Mouse (Mus musculus): ENCODE data around the gene Sept4. TPM values are rescaled to one million over a fixed set of nuclear protein-coding genes. Genes with fewer than 3 reads are reported as not detected.

Gene Sept4
- total RNA-seq, 2 experiments from 2014 or later, result 26.2 to 32.6 TPM

GRCm38 (mm10) chr11:87599395-87600089, 30.8 kb downstream of the Sept4 start:
- intact Hi-C loops (cut with DNase I), result no loop called here
- no peak for DNase-seq

- DNase-seq, result no peak
Observed at GRCm38 (mm10) chr11:87600322-87600853, 31.7 kb downstream of the Sept4 start.

GRCm38 (mm10) chr11:87602234-87602633, 33.5 kb downstream of the Sept4 start:
- intact Hi-C loops (cut with DNase I), result no loop called here
- DNase-seq, result no peak

More at GRCm38 (mm10) chr11:87600322-87600853, 31.7 kb downstream of the Sept4 start:
- intact Hi-C loops (cut with DNase I), result no loop called here

- intact Hi-C loops (cut with DNase I), result no loop called here
- DNase-seq, result no peak
Observed at GRCm38 (mm10) chr11:87603571-87603970, 34.9 kb downstream of the Sept4 start.

GRCm38 (mm10) chr11:87609264-87609663, 40.6 kb downstream of the Sept4 start:
- intact Hi-C loops (cut with DNase I), result no loop called here
- no peak for DNase-seq

GRCm38 (mm10) chr11:87611547-87611946, 42.8 kb downstream of the Sept4 start:
- intact Hi-C loops (cut with DNase I), result no loop called here
- peak; percentile 57 for DNase-seq

DNA sequence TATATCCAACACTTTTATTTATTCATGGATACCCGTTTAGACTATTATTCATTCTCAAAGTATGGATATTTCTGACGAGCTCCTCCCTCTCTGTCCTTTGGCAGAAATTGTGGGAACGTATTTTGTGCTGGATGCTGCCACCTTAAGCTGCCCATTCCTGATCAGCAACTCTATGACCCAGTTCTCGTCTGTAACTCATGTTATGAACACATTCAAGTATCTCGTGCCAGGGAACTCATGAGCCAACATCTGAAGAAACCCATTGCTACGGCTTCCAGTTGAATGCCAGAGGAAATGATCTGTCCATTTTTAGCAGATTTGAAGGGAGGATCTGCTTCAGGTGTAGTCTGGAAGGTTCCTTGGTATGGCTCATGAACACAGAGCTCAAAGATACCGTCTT, 45.3 kb downstream of the Sept4 start:
- intact Hi-C loops (cut with DNase I), result no loop called here
- no peak for DNase-seq

- intact Hi-C loops (cut with DNase I), result no loop called here
- DNase-seq, result no peak
Observed at GRCm38 (mm10) chr11:87615551-87615950, 46.8 kb downstream of the Sept4 start.

- intact Hi-C loops (cut with DNase I), result no loop called here
- no peak for DNase-seq
Observed at GRCm38 (mm10) chr11:87615952-87616351, 47.2 kb downstream of the Sept4 start.

- intact Hi-C loops (cut with DNase I), result no loop called here
- DNase-seq, result no peak
Observed at GRCm38 (mm10) chr11:87616790-87617474, 48.2 kb downstream of the Sept4 start, which contains the start of gene Hsf5. Gene Hsf5 (plus strand): TSS chr11:87617164.

DNA sequence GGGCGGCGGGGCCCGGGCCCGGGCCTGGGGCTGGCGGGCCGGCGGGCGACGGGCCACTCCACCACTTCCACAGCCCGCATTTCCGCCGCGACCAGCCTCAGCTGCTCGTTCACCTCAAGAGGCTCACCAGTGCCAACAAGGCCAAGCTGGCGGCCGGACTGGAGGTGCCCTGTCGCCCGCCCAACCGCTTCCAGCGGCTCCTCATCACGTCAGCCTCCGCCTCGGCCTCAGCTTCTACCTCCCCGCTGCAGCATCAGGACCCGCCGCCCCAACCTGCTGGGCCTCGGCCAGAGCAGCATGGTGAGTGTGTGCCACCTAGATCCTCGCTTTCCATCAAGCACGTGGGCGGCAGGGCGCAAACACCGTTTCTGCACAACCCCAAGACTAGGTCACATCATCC, 48.9 kb downstream of the Sept4 start:
- intact Hi-C loops (cut with DNase I), result no loop called here
- no peak for DNase-seq

GRCm38 (mm10) chr11:87623160-87623559, 54.5 kb downstream of the Sept4 start:
- DNase-seq, result no peak
- intact Hi-C loops (cut with DNase I), result no loop called here

DNA sequence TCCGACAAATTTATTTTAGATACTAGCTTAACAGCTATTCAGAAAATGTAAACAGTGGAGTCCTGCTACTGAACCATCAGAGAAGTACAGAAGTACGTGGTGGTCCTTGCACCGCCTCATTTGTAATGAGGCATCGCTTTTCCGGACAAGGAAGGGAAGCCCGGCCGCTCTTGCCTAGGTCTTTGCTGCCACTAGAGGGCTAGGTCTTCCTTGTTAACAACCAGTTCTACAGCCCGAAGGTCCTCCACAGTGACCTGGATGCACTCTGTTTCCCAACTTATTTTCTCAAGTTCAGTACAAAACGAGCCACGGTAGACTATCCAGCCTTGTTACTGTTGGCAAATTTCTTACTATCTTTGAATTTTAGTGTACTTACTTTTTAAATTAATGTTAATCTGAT, 61.2 kb downstream of the Sept4 start:
- peak; percentile 50 for DNase-seq
- intact Hi-C loops (cut with DNase I), result no loop called here

DNA sequence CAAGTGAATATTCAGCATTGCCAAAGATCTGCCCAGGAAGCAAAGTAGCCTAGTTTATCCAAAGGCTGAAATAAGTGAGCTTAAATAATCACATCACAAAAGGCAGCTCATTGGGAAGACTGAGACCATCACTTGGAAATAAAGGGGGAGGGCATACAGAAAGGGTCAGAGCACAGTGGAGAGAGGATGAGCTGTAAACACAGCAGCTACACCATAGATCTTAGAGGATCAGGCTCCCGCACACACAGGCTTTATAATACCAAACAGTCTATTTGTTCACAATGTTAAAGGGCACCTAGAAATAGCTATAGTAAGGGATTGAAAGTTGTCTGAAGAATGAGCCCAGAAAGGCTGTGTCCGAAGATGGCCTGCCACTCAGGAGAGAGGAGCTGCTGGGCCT, 70.1 kb downstream of the Sept4 start:
- intact Hi-C loops (cut with DNase I), result no loop called here
- no peak for DNase-seq

DNA sequence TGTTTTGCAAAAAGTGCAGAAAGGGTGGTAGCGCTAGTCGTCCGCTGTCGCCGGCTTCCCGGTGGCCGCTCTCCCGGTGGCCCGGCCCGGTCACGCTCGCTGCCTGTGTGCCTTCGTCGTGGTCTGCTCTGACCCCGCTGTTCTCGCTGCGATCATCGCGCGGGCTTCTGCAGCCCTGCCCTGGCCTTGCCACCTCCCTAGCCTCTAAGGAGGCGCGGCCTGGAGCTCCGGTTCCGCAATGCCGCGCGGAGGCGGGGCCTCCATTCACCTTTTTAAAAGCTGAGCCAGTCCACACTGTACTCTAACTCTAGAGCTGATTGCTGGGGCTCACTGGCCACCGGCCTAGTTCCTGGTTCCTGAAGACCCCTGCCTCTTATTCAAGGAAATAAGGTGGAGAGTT, 70.5 kb downstream of the Sept4 start:
- intact Hi-C loops (cut with DNase I), result no loop called here

More for the DNA sequence above, 70.5 kb downstream of the Sept4 start:
- DNase-seq, result peak; percentile 34

Other genes starting within 250 kb of the Sept4 start
- gene Ppm1e, start 209.9 kb upstream of the Sept4 start, total RNA-seq (2021), result 100 to 1,000 TPM; 106 to 111 TPM
- gene Rad51c, start 163.9 kb upstream of the Sept4 start, total RNA-seq (2021), result 1 to 10 TPM; 4.0 to 4.8 TPM
- gene Tex14, start 163.8 kb upstream of the Sept4 start, total RNA-seq (2021), result under 1 TPM; 0.34 to 0.44 TPM
- not detected for gene Gm11492, start 2.2 kb upstream of the Sept4 start, total RNA-seq (2021)
- gene Mtmr4, start 23.3 kb downstream of the Sept4 start, total RNA-seq (2021), result 100 to 1,000 TPM in 1 of 2 experiments, 10 to 100 TPM in 1; 95.6 to 101 TPM
- under 1 TPM; 0.54 to 0.82 TPM for gene Hsf5, start 48.3 kb downstream of the Sept4 start, total RNA-seq (2021)
- 1 to 10 TPM; 2.4 to 2.5 TPM for gene Rnf43, start 93.8 kb downstream of the Sept4 start, total RNA-seq (2021)
- 10 to 100 TPM; 53.8 to 54.4 TPM for gene Supt4a, start 168.6 kb downstream of the Sept4 start, total RNA-seq (2021)
- gene Tspoap1, start 191.6 kb downstream of the Sept4 start, total RNA-seq (2021), result 100 to 1,000 TPM; 180 to 186 TPM
- gene Mpo, start 224.7 kb downstream of the Sept4 start, total RNA-seq (2021), result under 1 TPM in 1 of 2 experiments, not detected in 1; 0.32 TPM